Mouse (Mus musculus) neural tube, embryonic 14.5 days (tissue): ENCODE data around the gene Ankfy1. TPM values are rescaled to one million over a fixed set of nuclear protein-coding genes. Genes with fewer than 3 reads are reported as not detected.

Experiments used
- microRNA-seq: library from miRNA; unstranded; fragments of <30 nt; microRNA quantifications from one replicate; pipeline ENCODE4, GENCODE M21; 2016
- polyA plus RNA-seq: library from polyadenylated mRNA; unstranded; fragments of >200 nt; fragmentation: Nextera tagmentation; extraction: Ambion mirVana; gene quantifications from 2 replicates; pipeline ENCODE4 v1.2.1, GENCODE M21; 2014

Ankfy1 gene
- polyA plus RNA-seq, 1 experiment from 2014 or later = 31.2 TPM

Small RNA genes lying within 50 kb of the gene (microRNA-seq; reads per million reads assigned to microRNA genes)
- not detected for gene Gm25678

Other genes with a start within 250 kb of the Ankfy1 start
- gene Mybbp1a, start 248.7 kb upstream of the Ankfy1 start, polyA plus RNA-seq = 55.1 and 63.5 TPM in 2 replicates
- 12.1 and 15.1 TPM in 2 replicates for gene Spns2, start 200.1 kb upstream of the Ankfy1 start, polyA plus RNA-seq
- gene Spns3, start 139.5 kb upstream of the Ankfy1 start, polyA plus RNA-seq = 0.11 TPM in 1 of 2 replicates, not detected in the other
- 90.0 and 109 TPM in 2 replicates for gene Ube2g1, start 82.7 kb upstream of the Ankfy1 start, polyA plus RNA-seq
- 6.6 and 8.9 TPM in 2 replicates for gene Cyb5d2, start 106.1 kb downstream of the Ankfy1 start, polyA plus RNA-seq
- 20.5 and 21.6 TPM in 2 replicates for gene Zzef1, start 106.2 kb downstream of the Ankfy1 start, polyA plus RNA-seq